Mouse (Mus musculus) spleen, postnatal 36 days (tissue): ENCODE results near the gene Acer2.

Experiments used
- DNase-seq, 2 experiments: peaks; one replicate each; pipeline ENCODE4 v3.0.0; 2022; ENCODE audit warnings: low spot score in 2 of 2, mixed read lengths in 1 of 2

Acer2 gene

DNA sequence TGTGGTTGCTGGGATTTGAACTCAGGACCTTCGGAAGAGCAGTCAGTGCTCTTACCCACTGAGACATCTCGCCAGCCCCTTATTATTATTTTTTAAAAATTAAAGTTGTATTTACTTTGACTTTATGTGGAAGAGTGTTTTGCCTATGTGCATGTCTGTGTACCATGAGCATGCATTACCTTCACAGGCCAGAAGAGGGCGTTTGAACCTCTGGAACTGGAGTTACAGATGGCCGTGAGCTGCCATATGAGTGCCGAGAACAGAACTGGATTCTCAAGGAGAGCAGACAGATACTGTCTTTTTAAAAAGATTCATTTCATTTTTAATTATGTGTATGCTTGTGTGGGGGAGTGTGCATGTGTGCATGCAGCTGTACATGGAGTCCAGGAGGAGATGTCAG is 13.7 kb downstream of the Acer2 start:
- no peak for DNase-seq

DNA sequence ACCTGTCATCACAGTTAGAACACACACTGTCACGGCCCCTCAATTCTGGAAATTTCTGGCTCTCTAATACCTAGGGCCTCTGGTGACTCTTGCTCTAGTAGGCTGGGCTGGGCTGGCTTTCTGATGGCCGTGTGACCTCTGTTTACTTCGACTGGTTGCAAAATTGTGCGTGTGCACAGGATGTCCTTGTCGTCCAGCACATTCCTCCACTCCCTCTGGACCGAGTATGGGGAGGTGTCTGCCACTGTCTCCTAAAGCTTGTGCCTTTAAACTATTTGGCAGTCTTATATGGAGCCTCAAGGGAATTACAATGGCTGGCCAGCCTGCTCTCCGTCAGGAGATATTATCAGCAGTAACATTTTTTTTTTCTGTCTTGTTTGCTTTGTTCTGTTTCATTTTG is 23.2 kb downstream of the Acer2 start:
- DNase-seq: no peak

GRCm38 (mm10) chr4:86898791-86899474 is 24.7 kb downstream of the Acer2 start:
- DNase-seq: no peak

- DNase-seq: no peak
Measured at GRCm38 (mm10) chr4:86902351-86902750, 28.2 kb downstream of the Acer2 start.

- no peak for DNase-seq
Measured at GRCm38 (mm10) chr4:86904969-86905368, 30.8 kb downstream of the Acer2 start.

- no peak for DNase-seq
Measured at GRCm38 (mm10) chr4:86905869-86906268, 31.7 kb downstream of the Acer2 start.

GRCm38 (mm10) chr4:86911576-86912341 is 37.6 kb downstream of the Acer2 start:
- no peak for DNase-seq

- DNase-seq: no peak
Measured at GRCm38 (mm10) chr4:86912757-86913156, 38.6 kb downstream of the Acer2 start.

GRCm38 (mm10) chr4:86916062-86916461 is 41.9 kb downstream of the Acer2 start:
- DNase-seq: no peak

- no peak for DNase-seq
Measured at GRCm38 (mm10) chr4:86923476-86924055, 49.4 kb downstream of the Acer2 start.

DNA sequence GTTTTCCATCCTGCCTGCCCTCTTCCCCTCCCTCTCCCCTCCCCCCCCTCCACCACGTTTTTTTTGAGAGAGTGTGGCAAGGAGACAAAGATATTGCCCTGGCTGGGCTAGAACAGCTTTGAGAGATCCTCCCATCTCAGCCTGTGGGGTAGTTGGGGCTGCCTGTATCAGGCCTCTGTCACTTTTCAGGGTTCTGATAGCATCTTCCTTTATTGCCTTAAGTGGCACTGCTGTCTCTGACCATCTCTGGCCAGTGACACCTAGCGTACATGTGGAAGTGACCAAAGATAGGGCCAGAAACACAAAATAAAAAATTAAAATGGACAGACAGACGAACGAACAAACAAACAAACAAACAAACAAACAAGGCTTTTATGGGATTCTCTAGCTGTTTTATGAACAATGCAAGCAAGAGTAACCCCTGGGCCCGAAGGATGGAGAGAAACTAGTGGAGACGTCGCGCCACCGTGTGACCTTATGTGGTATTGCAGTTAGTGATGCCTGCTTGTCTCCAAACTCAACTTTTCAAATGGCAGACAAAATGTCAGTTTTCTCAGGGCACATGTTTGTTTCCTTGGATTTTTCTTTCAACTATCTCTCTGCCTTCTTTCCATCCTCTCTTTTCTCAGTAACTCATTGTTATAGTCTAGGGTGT is 50.7 kb downstream of the Acer2 start:
- peak; percentile 24 to 32 for DNase-seq

DNA sequence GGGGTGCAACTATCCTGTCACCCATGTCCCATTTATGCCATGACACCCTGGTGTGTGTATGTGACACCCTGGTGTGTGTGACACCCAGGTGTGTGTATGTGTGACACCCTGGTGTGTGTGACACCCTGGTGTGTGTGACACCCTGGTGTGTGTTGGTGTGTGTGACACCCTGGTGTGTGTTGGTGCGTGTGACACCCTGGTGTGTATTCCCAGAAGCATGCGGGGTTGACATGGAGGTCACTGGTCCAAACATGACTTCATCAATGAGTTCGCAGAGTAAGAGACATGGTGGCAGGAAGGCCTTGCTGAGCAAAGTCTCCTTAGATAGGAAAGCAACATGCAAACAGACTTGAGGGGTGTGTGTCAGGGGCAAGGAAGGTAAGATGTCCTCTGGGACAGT is 52.8 kb downstream of the Acer2 start:
- no peak for DNase-seq

GRCm38 (mm10) chr4:86930101-86930635 is 56.0 kb downstream of the Acer2 start:
- DNase-seq: no peak

DNA sequence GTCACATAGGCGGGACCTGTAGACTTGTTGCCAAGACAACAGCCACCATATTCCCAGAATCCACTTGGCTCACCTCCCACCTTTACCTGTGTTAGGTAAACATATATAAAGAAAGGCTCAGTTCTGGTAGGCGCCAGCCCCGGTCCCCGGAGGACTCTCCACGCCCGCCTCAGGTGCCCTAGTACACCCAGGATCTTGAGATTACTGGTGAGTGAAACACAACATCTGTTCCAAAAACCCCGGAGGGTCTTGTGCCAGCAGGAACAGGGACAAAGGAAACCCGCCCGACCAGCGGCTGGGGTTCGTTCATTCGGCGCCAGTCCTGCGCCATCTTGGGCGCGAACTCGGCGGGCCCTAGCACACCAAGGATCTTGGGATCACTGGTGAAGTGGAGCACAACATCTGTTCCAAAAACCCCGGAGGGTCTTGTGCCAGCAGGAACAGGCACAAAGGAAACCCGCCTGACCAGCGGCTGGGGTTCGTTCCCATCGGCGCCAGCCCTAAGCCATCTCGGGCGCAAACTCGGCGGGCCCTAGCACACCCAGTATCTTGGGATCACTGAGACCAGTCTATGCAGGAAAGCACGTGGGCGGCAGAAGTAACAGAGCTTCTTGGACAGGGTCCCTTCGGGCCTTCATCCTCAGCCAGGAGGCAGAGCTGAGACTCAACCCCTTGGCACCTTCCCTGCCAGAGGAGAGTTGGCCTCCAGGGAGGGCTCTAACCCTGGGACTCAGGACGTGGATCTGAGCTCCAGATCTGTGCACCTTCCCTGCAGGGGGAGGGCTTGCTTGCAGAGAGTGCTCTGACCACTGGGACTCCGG is 56.6 kb downstream of the Acer2 start:
- DNase-seq: no peak

GRCm38 (mm10) chr4:86933026-86933425 is 58.8 kb downstream of the Acer2 start:
- DNase-seq: no peak

DNA sequence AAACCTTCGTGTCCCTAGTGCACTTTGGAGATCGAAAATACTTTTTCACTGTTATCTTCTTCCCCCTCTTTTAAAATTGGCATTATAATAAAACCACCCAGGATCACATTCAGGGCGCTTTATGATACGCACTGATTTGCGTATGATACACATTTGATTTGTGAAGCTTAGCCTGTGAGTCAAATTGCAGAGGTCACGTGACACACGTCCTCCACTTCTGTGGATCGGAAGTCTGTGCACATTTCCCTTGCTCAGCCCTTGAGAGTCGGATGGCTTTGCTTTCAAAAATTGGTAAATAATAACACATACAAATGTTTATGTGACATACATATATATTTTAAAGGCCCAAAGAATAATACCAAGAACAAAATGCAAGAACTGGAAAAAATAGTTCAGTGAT is 62.0 kb downstream of the Acer2 start:
- DNase-seq: no peak

DNA sequence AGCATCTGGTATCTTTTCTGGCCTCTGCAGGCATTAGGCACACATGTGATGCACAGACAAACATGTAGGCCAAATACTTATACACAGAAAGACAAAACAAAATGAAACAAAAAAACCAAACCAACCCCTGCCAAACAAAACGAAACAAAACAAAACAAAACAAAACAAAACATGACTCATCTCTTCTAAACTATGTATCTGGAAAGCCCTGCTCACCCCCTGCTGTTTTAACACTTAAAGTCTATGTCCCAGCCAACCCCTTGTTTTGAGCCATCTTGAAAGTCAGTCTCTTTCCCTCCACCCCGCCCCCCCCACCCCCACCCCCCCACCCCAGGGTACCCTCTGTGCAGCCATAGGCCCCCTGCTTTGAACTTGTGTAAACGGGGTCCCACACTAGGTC is 62.5 kb downstream of the Acer2 start:
- no peak for DNase-seq

- DNase-seq: no peak
Measured at GRCm38 (mm10) chr4:86942656-86943055, 68.5 kb downstream of the Acer2 start.

GRCm38 (mm10) chr4:86943296-86943695 is 69.1 kb downstream of the Acer2 start:
- DNase-seq: no peak

- no peak for DNase-seq
Measured at GRCm38 (mm10) chr4:86948794-86949193, 74.6 kb downstream of the Acer2 start.

DNA sequence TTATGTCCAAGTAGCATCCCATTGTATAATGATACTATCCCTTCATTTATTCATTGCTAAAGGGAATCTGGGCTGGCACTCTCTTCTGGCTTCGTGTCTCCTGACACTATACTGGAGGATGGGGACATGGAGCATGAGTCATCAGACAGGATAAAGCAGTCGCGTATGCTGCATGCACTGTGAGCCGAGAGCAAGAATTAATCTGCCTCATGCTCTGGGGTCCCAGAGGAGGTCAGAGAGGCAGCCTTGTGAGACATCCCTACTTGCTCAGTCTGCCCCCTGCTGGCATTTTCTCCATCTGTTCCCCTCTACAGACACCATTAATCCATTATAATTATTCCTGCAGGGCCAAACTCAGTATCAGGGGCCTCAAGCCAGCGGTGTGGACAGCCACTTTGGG is 79.3 kb downstream of the Acer2 start:
- DNase-seq: no peak
